Mouse (Mus musculus): ENCODE data around the gene Cdk1.
A peak's percentile ranks its signal among the peaks of the same experiment; 100 is the strongest.

Cdk1 gene

DNA sequence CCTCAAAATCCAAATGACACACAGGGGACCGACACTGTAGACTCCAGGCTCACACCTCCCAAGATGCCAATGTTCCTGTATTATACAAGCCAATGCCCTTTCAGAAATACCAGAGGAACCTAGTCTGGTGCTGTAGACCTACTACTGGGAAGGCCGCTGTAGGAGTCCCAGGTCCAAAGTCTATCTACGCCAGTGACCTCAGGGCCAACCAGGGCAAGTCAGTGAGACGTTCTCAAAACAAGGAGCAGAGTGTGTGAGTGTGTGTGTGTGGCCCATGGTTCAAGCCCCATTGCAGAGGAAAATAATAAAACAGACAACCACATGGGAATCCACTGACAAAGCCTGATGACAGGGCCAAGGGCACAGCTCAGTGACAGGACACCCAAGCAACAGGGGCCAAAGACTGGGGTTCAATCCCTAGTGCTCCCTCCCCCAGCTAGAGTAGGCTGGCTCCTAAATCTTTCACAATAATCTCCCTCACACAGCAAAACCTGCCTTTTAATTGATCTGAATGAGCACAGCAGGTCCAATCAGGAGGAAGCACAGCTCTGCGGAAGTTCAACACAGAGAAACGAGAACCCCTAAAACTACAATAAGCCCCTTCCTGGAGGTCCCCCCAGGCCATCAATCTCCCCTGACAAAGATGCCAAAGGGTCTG lies 11.0 kb downstream of the Cdk1 start:
- DNase-seq, result no peak

- DNase-seq, result no peak
Measured at GRCm38 (mm10) chr10:69340001-69340400, 12.7 kb downstream of the Cdk1 start.

- DNase-seq, result no peak
Measured at GRCm38 (mm10) chr10:69336219-69336618, 16.5 kb downstream of the Cdk1 start.

DNA sequence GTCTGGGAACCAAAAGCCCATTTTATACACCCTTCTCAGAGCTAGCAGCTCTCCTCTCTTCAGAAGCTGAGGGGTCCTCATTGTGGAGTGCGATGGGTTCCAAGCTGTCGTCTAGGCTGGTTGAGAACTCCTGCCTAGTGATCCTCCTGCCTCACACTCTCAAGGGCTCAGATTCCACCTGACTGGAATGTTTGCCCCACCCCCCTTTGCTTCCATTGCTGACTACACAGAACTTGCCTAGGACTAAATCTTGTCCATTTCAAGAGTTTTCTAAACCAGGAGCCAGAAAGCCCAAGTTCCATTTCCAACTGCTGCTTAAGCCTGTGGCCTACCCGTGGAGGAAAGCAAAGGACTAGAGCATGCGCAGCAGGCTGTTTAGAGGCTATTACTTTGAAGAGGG lies 17.1 kb downstream of the Cdk1 start:
- no peak for DNase-seq

- DNase-seq, result no peak
Measured at GRCm38 (mm10) chr10:69335195-69335536, 17.6 kb downstream of the Cdk1 start.

DNA sequence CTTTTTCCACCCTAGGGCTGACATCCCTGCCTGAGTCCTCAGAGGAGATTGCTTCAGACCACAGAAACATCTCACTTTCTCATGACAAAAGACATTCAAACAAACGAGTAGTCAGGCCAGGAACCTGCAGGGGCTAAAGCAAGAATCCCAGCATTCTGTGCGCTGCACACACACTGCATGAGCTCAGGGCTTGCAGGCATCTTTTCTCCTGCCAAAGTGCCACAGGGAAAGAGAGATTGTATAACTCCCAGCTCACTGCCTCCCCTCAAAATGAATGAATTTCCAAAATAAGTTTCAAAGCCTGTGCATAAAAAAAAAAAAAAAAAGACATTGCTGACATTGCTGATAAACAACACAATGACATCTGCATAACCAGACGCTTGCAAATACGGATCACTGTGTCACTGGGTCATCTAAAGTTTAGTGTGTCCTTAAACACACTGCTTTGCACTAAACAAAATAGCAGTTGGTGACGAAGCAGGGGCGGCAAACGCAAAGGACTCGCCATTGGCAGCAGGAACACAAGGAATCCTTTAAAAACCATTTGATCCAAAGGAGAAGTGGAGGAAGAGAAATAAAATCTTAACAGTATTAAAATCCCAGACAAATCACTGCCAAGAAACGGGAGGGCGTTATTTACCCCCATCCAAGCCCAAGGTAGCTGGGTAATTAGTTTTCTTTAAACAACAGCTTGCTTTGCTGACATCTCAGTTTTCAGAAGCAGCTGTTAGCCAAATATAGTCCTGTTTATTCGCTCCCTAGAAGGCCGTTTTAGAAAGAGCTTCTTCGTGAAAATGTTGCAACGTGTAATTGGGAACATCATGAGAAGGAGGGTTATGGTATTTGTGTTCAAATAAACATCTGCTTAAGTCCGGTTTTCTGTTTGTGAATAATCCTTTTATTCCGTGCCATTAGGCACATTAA lies 18.2 kb downstream of the Cdk1 start:
- DNase-seq, result no peak

- DNase-seq, result no peak
Measured at GRCm38 (mm10) chr10:69333212-69333611, 19.5 kb downstream of the Cdk1 start.

DNA sequence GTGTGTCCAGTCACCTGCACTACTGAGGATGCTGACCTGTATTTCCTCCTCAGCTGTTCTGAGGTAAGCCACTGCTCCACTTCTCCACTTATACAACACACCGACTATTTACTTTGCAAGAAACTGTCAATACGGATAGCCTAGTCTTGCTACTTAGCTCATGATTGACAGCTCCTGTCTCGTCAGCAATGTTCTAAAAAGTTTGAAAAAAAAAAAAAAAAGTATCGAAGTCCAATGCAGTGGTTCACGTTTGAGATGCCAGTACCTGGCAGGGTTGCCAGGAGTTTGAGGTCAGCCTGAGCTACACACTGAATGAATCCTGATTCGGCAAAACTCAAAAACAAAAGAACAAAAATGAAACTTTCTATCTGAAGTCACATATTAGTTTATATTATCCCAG lies 21.5 kb downstream of the Cdk1 start:
- peak; percentile 36 for DNase-seq

DNA sequence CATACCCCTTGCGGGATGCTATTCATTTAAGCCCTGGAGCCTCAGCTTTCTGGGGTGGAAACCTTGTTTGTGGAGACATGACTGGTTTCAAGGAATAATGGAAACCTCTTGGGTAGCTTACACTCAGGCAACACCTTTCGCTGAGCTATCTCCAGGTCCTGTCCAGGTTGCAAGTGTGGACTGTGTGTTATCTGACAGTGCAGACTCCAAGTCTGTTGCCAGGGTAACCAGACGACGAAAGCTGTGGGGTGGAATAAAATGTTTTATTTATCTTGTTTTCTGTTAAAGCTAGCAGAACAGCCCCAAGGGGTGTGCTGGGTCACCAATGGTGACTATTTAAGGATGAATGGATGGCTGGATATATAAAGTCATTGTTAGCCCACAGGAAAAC lies 24.1 kb downstream of the Cdk1 start:
- no peak for DNase-seq

DNA sequence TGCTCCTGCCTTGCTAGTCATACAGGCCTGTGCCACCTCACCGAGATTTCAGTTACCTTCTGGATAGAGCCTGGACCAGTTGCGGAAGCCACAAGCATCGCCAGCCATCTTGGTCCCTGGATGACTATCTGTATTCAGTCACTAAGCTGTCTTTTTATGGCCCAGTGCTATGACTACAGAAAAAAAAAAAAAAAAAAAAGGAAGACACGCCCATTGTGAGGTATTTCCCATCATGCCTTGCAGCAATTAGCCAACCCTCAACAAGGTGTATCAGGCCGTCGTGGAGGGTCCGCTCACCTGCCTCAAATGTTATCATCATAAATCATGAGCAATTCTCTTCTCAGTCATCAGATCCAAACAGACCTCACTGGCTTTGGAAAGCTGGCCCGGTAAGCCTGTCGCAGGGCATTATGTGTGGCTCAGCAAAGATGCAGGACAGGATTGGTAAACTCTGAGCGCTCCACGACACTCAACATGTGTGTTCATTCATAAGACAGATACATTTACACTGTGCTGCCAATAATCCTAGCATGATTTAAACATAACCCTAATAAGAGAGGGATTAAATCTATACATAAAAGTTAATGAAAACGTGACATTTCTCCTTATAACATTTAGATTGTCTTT lies 24.6 kb downstream of the Cdk1 start:
- no peak for DNase-seq

DNA sequence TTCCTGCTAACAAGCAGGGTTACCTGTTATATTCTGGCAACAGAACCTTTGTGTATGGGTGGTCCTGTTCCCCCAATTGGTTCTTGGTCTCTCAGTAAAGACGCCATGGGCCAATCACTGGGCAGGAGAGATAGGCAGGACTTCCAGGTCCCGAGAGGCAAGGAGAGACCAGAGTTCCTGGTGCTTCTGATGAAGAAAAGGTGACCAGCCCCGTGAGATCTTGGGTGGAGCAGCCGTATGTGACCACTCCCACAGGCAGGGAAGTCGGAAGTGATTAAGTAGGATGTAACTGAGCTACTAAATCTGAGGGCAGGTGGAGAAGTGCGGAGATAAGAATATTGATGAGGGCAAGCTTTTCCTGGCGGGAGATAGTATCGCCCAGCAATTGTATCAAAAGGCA lies 25.4 kb downstream of the Cdk1 start:
- DNase-seq, result no peak

DNA sequence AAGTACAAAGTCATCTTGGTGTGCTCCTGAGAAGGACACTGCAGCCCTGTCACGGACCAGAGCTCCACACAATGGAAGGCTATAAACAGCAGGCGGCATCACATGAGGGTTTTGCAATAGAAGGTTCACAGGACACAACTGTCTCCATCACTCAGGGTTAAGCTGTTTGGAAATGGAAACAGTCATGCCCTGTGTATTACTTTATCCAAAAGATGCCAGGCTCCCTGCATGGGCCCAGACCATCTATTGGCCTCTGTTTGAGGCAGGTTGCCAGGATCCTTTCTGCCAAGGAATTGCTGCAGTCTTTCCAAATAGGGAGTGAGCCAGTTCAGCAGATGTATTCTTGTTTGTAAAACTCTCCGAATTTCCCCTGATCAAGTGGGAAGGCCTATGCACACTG lies 26.3 kb downstream of the Cdk1 start:
- DNase-seq, result no peak

DNA sequence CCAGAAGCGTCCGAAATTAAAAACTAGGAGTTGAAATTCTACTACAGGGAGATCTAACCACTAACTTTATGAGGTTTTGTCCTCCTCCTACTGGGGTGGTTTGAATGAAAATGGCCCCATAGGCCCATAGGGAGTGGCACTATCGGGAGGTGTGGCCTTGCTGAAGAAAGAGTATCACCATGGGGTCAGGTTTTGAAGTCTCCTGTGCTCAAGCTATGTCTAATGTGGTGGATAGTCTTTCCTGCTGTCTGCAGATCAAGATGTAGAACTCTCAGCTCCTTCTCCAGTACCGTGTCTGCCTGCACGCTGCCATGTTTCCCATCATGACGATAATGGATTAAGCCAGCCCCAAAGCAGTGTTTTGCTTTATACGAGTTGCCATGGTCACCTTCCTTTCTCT lies 27.9 kb downstream of the Cdk1 start:
- no peak for DNase-seq

GRCm38 (mm10) chr10:69323986-69324385 lies 28.8 kb downstream of the Cdk1 start:
- DNase-seq, result peak; percentile 11

GRCm38 (mm10) chr10:69321519-69322035 lies 31.2 kb downstream of the Cdk1 start:
- DNase-seq, result peak; percentile 38

DNA sequence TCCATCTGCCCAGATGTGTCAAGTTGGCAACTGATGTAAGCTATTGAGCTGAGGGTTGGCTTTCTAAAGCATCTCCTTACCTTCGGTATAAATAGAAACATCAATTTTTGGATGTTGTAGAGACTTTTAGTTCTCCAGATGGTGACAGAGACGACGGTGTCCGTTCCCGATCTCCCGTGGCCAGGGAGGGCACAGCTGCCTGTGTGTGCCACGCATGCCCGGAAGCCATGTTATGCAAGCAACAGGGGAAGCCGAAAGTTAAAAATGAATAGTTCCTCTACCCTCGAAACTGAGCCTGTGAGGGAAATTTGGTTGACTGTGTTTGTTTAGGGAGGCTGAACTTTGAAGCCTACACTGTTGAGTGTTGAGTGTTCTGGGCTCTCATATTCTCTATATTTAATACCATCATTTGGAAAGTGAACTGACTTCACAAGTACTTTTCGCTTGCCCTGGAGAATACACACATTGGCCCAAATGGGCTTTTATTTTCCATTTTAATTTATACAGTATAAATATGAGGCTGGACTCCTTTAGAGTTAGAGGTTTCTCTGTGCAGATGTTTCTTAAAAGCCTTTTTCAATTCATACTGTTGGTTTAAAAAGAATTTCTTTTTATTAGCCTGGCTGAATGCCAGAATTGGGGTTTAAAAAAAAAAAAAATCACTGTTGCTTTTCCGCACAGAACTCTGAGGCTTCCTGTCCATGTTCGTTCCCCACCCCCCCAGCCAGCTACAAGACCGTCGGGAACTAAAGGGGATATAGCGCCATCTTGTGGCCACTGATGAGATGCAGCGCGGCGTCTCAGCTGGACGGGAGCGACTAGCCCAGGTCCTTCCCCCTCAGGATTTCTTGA lies 31.8 kb downstream of the Cdk1 start:
- peak; percentile 78 for DNase-seq

DNA sequence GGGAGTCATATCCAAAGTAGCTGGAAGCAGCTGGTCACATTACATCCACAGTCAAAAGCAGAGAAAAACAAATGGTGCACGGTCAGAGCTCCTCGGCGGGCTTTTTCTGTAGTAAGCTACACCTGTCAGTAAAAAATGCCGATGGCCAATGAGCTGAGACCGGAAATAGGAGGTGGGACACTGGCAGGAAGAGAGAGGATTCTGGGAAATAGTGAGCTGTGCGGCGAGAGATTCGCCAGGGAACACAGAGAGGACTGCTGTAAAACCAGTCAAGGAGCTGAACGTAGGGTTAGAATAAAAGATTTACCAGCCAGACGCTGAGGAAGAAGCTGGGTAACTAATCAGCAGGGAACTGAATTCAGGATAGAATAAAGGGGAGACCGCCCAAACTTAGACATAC lies 34.2 kb downstream of the Cdk1 start:
- no peak for DNase-seq

- DNase-seq, result no peak
Measured at GRCm38 (mm10) chr10:69313944-69314343, 38.8 kb downstream of the Cdk1 start.

GRCm38 (mm10) chr10:69311867-69312266 lies 40.9 kb downstream of the Cdk1 start:
- DNase-seq, result no peak

- DNase-seq, result no peak
Measured at GRCm38 (mm10) chr10:69309109-69309508, 43.6 kb downstream of the Cdk1 start.

DNA sequence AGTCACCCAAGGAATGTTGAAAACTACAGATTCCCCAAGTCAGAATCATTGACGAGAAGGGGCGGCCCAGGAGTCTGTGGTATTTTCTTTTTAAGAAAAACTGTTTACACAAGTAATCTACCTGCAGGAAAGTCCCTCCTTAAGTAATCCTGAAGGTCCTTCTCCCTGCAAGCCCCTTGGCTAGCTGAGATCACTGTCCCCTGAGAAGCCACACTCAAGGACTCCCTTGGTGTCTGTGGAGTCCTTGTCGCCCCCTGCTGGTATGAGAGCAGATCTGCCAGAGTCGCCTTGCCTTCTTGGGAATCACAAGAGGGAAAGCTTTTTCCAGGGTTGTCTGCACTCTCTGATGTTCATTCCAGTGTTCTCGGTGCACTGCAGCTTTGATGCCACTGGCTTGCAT lies 45.7 kb downstream of the Cdk1 start:
- peak; percentile 57 for DNase-seq

DNA sequence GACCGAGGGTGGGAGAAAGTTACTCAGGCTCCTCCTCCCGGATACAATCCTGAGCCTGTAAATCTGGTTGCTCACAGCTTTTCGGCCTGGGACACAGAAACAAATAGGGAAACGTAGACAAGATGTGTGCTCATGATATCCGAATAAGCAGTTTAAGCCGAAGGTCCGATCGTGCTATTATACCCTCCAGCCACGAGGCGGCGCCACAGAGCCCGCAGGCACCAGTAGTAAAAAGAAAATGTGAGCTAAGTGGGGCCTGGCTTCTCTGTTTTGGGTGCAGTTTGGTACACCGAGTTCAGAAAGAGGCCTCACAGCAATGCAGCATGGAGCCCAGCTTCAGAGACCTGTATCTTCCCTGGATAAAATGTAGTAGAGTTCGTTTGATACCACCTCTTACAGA lies 46.5 kb downstream of the Cdk1 start:
- peak; percentile 38 for DNase-seq

DNA sequence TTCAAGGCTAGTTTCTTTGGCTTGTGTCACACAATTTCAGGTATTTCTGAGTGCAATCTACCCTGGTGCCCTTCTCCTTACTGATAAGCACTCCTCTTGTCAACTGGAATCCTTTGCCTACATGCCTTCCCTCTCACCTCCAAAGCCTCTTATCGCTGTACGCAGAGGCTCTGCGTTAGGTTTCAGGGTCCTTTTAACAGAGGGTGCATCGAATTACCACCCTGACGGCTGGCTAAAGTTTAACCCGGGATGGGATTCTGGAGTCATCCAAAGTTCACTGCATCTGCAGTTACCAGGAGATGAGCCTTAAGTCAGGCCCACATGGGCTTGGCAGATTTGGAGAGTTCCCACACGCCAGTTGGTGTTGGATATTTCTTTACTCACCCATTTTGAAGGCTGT lies 47.1 kb downstream of the Cdk1 start:
- DNase-seq, result peak; percentile 77

All from kidney, adult 11 months (tissue).